Mouse (Mus musculus) cerebellum, adult 2 months (tissue): ENCODE results near the gene Cnn1.

Experiments used
- CTCF ChIP-seq: fragments of 200-500 bp; IDR thresholded peaks from 2 replicates; pipeline ENCODE4 v1.5.1; 2011; ENCODE audit warnings: low read depth, mild to moderate bottlenecking, control low read depth, low read length, moderate library complexity, borderline replicate concordance; ENCODE audit not compliant: insufficient read depth
- POLR2A ChIP-seq: fragments of 200-500 bp; IDR thresholded peaks from 2 replicates; pipeline ENCODE4 v1.6.1; 2011; ENCODE audit warnings: low read length, control low read depth, borderline replicate concordance; ENCODE audit not compliant: insufficient read depth

- TF ChIP-seq CTCF (no peak), POLR2A (no peak)
These were observed 45.4 kb upstream of the Cnn1 start for GRCm38 (mm10) chr9:22053657-22054056.
